Mouse (Mus musculus) thymus, adult 2 months (tissue): Measurements from ENCODE around the gene Sema3d. TPM values are rescaled to one million over a fixed set of nuclear protein-coding genes. Genes with fewer than 3 reads are reported as not detected.

Source experiments
- DNase-seq: peaks from one replicate; pipeline ENCODE4 v3.0.0; 2021
- H3K27ac ChIP-seq: fragments of 200-500 bp; 2 replicates; pipeline ENCODE4 v1.5.1; 2012; ENCODE audit warnings: low read length, control low read depth; ENCODE audit not compliant: control insufficient read depth, insufficient read depth
- H3K27me3 ChIP-seq: fragments of 200-500 bp; 2 replicates; pipeline ENCODE4 v1.6.1; 2012; ENCODE audit warnings: mild to moderate bottlenecking, low read length, moderate library complexity, mixed read lengths; ENCODE audit not compliant: control insufficient read depth, insufficient read depth
- H3K36me3 ChIP-seq: fragments of 200-500 bp; 2 replicates; pipeline ENCODE4 v1.6.1; 2012; ENCODE audit warnings: mild to moderate bottlenecking, low read length, moderate library complexity; ENCODE audit not compliant: control insufficient read depth, insufficient read depth
- H3K4me1 ChIP-seq: fragments of 200-500 bp; replicated peaks from 2 replicates; pipeline ENCODE4 v1.6.1; 2012; ENCODE audit warnings: low read length; ENCODE audit not compliant: control insufficient read depth, insufficient read depth
- H3K4me3 ChIP-seq: fragments of 200-500 bp; 2 replicates; pipeline ENCODE4 v1.5.1; 2012; ENCODE audit warnings: mild to moderate bottlenecking, low read length, control low read depth, moderate library complexity; ENCODE audit not compliant: control insufficient read depth, insufficient read depth
- CTCF ChIP-seq: fragments of 200-500 bp; IDR thresholded peaks from 2 replicates; pipeline ENCODE4 v1.5.1; 2012; ENCODE audit warnings: mild to moderate bottlenecking, control low read depth, low read length, moderate library complexity, borderline replicate concordance; ENCODE audit not compliant: control insufficient read depth, poor library complexity, insufficient read depth; ENCODE audit errors: extremely low read depth
- POLR2A ChIP-seq: fragments of 200-500 bp; IDR thresholded peaks from 2 replicates; pipeline ENCODE4 v1.6.1; 2012; ENCODE audit warnings: mild to moderate bottlenecking, low read length, control low read depth, moderate library complexity; ENCODE audit not compliant: control insufficient read depth, poor library complexity, insufficient read depth; ENCODE audit errors: extremely low read depth
- WGBS: fragments of 180-500 bp; shearing (Covaris S2); methylation state at CpG from one replicate; pipeline ENCODE4 v1.1.7; 2018; 5-methylcytosine and 5-hydroxymethylcytosine counted together
- polyA plus RNA-seq: library from polyadenylated mRNA; depleted of rRNA; stranded (reverse); fragments of >200 nt; gene quantifications from 2 replicates; pipeline ENCODE4 v1.2.3, GENCODE M21; 2012

Sema3d gene
- polyA plus RNA-seq, 1 experiment: 0.40 TPM

DNA sequence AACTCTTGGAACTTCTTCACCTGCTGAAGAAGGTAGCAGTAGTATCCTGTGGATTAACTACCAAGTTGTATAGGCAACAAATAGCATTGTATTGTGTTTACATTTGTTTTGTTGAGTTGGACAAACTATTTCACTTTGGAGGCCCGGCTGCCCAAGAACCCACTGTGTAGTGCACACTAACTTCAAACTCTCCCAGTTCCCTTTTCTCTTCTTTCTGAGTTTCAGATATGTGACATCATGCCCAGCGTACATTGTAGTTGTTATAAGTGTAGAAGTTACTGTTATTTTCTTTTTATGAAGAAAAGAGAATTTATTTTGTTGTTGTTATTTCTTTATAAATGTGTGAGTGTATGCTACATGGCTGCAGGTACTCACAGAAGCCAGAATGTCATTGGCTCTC is 145.4 kb downstream of the Sema3d start:
- TF ChIP-seq CTCF (no peak), POLR2A (no peak)
- H3K27ac ChIP-seq: no peak overlapping the region
- H3K36me3 ChIP-seq: no peaks in the 10 kb centered on the region
- no peak for DNase-seq
- H3K27me3 ChIP-seq: no peaks in the 10 kb centered on the region
- WGBS: 91% methylated on average over 2 of the region's 2 CpGs
- no peak overlapping the region for H3K4me3 ChIP-seq
- H3K4me1 ChIP-seq: no peaks in the 10 kb centered on the region

DNA sequence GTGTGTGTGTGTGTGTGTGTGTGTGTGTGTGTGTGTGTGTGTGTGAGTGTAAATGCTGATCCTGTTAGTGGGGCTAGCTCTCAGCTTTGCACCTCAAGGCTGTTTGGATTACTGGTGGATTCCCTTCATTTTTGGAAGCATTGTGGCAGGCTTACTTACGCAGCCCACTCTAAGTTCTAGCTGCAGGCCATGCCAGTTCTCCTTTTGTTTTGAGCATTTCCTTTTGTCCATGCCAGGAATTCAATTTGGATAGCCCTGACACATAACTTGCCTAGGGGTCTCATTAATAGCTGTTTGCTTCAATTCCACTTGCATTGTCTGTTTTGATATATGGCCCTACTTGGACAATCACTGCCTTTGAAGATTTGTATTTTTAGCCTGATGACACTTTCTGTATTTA is 146.6 kb downstream of the Sema3d start:
- H3K36me3 ChIP-seq: no peaks in the 10 kb centered on the region
- TF ChIP-seq POLR2A (no peak), CTCF (no peak)
- no peak for DNase-seq
- no peak overlapping the region for H3K4me3 ChIP-seq
- no peak overlapping the region for H3K27ac ChIP-seq
- WGBS: 100% methylated on average over 1 of the region's 1 CpGs
- H3K4me1 ChIP-seq: no peaks in the 10 kb centered on the region
- H3K27me3 ChIP-seq: no peaks in the 10 kb centered on the region

DNA sequence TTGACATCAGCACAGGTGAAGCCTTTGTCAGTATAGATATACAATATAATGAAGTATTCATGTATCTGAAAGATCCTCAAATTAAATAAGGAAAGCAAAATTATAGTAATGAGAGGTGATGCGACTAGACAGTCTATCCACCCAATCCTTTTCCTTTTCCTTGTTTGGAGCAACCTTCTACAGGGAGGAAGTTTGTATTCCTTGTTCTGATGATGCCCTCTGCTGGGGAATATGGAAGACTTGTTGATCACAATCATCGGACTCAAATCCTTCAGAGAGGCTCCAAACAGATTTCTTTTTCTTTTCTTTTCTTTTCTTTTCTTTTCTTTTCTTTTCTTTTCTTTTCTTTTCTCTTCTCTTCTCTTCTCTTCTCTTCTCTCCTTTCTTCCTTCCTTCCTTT is 158.1 kb downstream of the Sema3d start:
- H3K27ac ChIP-seq: no peak overlapping the region
- no peak for TF ChIP-seq POLR2A
- TF ChIP-seq CTCF: no peak
- 82% methylated on average over 2 of the region's 2 CpGs for WGBS
- DNase-seq: no peak
- no peak overlapping the region for H3K4me3 ChIP-seq
- H3K4me1 ChIP-seq: no peaks in the 10 kb centered on the region
- no peaks in the 10 kb centered on the region for H3K27me3 ChIP-seq
- H3K36me3 ChIP-seq: no peaks in the 10 kb centered on the region

DNA sequence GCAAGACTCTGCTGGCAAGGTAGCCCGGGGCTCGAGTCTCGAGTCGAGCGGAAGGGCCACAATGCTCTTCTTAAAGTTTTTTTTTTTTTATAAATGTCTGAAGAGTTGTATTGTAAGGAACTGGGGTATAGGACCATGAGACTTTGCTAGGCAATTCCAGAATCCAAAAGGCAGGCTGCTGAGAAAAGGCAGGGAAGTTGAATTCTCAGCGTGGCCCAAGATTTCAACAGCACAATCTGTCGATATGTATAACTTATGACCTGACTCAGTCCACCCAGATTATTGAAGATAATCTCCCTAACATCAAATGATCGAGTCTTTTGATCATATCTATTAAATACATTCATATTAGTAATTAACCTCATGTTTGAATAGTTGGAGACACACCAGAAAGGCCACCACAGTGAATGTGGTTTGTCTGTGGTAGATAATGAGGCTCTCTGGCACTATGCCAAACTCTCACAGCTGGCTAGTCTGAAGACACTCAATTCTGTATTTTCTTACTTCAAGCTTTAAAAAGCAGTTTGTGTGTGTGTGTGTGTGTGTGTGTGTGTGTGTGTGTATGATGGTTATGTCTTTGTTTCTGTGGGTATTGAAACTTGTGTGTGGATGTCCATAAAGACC is 166.0 kb downstream of the Sema3d start:
- no peak for TF ChIP-seq CTCF
- no peak for TF ChIP-seq POLR2A

DNA sequence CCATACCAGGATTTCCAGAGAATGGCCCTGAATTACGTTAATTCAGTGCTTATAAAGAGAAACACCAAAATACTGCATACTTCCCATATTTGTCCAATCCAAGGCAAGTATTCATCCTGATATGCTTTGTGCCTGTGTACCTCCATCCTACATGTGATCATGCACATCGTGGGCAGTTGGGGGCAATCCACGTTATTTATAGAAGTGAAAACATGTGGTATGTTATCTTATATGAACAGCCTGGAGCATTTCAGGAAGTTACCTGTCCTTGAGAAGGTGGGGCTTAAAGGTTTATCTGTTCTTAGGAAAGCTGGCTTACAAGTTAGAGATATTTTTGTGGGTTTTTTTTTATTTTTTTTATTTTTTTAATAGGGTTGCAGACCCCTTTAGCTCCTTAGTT is 172.2 kb downstream of the Sema3d start:
- Histone ChIP-seq H3K4me1 (no peaks in the 10 kb centered on the region), H3K27me3 (no peaks in the 10 kb centered on the region), H3K36me3 (no peaks in the 10 kb centered on the region), H3K27ac (no peak overlapping the region), H3K4me3 (no peak overlapping the region)
- no peak for TF ChIP-seq POLR2A
- no peak for TF ChIP-seq CTCF
- 61% methylated on average over 3 of the region's 3 CpGs for WGBS
- no peak for DNase-seq

More for the DNA sequence above, 166.0 kb downstream of the Sema3d start:
- Histone ChIP-seq H3K4me3 (no peak overlapping the region), H3K27ac (no peak overlapping the region), H3K27me3 (no peaks in the 10 kb centered on the region), H3K4me1 (no peaks in the 10 kb centered on the region), H3K36me3 (no peaks in the 10 kb centered on the region)
- 85% methylated on average over 8 of the region's 8 CpGs for WGBS
- DNase-seq: no peak

DNA sequence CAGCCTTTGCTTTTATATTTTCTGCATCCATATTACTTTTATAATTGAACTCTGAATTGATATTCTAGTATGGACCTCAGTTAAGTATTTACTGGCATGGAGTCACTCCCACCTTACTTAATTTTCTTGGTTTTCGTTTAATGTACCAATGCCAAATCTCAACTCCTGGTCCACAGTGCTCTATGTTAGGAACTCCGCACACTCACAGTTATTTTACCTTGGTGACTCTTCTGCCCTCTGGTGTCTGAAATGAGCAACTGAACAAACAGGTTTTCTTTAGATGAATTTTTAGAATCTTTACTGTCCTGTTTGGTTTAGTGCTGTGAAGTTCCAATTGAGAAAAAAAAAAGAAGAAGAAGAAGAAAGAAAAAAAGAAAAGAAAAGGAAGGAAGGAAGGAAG is 174.7 kb downstream of the Sema3d start:
- Histone ChIP-seq H3K36me3 (no peaks in the 10 kb centered on the region), H3K27ac (no peak overlapping the region), H3K27me3 (no peaks in the 10 kb centered on the region), H3K4me1 (no peaks in the 10 kb centered on the region), H3K4me3 (no peak overlapping the region)
- 35% methylated on average over 2 of the region's 2 CpGs for WGBS
- no peak for DNase-seq
- TF ChIP-seq POLR2A: no peak
- TF ChIP-seq CTCF: no peak

DNA sequence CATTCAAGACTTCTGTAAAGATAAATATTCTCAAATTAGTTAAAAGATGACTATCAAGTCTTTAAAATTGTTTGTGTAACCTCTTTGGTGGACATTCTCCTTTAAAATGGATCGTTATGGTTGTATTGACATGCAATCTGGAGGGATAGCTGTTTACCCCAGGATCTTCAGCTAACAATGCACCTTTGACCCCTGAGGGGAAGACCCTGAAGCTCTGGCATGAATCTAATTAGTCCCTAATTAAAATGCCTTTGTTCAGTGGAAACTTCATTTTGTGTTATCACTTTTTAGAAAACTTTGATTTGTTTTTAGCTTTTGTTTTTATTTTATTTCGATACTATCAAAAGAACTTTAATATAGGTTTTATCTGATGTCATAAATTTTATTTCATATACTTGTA is 178.6 kb downstream of the Sema3d start:
- TF ChIP-seq POLR2A: no peak
- no peaks in the 10 kb centered on the region for H3K4me1 ChIP-seq
- H3K36me3 ChIP-seq: no peaks in the 10 kb centered on the region
- no peak overlapping the region for H3K4me3 ChIP-seq
- 50% methylated on average over 2 of the region's 2 CpGs for WGBS
- H3K27me3 ChIP-seq: no peaks in the 10 kb centered on the region
- no peak overlapping the region for H3K27ac ChIP-seq
- no peak for DNase-seq
